Mouse (Mus musculus) myocyte (in vitro differentiated cells): Measurements from ENCODE around the gene Cyp2d11. TPM values are rescaled to one million over a fixed set of nuclear protein-coding genes. Genes with fewer than 3 reads are reported as not detected.

Source experiments
- H3K27me3 ChIP-seq: one replicate; pipeline ENCODE4 v1.6.1; 2011; ENCODE audit not compliant: control insufficient read depth, insufficient read depth, insufficient read length
- H3K36me3 ChIP-seq: one replicate; pipeline ENCODE4 v1.6.1; 2011; ENCODE audit not compliant: control insufficient read depth, insufficient read depth
- H3K4me2 ChIP-seq: one replicate; pipeline ENCODE4 v1.6.1; 2011; ENCODE audit warnings: low read depth, control low read depth
- H3K4me3 ChIP-seq: one replicate; pipeline ENCODE4 v1.5.1; 2011; ENCODE audit warnings: mild to moderate bottlenecking, control low read depth, moderate library complexity
- H3K79me2 ChIP-seq: one replicate; pipeline ENCODE4 v1.6.1; 2011; ENCODE audit not compliant: control insufficient read depth, insufficient read depth
- H3ac ChIP-seq: one replicate; pipeline ENCODE4 v1.6.1; 2011; ENCODE audit not compliant: control insufficient read depth, insufficient read length
- CEBPB ChIP-seq: IDR thresholded peaks from 2 replicates; pipeline ENCODE4 v1.6.1; 2011; ENCODE audit warnings: mild to moderate bottlenecking, moderate library complexity; ENCODE audit not compliant: poor library complexity, insufficient read depth, severe bottlenecking
- E2F4 ChIP-seq: IDR thresholded peaks from one replicate; pipeline ENCODE4 v1.6.1; 2011; ENCODE audit warnings: mild to moderate bottlenecking, control low read depth, moderate library complexity; ENCODE audit not compliant: insufficient read depth
- MAX ChIP-seq: IDR thresholded peaks from one replicate; pipeline ENCODE4 v1.6.1; 2011; ENCODE audit warnings: low read depth, mild to moderate bottlenecking, control low read depth
- MYOD1 ChIP-seq, 3 experiments: IDR thresholded peaks; one replicate each; pipeline ENCODE4 v1.6.1; 2011; ENCODE audit warnings: control low read depth in 2 of 3, low read depth in 2 of 3, mild to moderate bottlenecking in 2 of 3, moderate library complexity in 1 of 3; ENCODE audit not compliant: insufficient read length in 2 of 3, control insufficient read depth in 1 of 3
- MYOG ChIP-seq, 3 experiments: IDR thresholded peaks; one replicate each; pipeline ENCODE4 v1.6.1; 2011; ENCODE audit warnings: control low read depth in 2 of 3, low read depth in 2 of 3, mild to moderate bottlenecking in 2 of 3; ENCODE audit not compliant: insufficient read length in 2 of 3, control insufficient read depth in 1 of 3, insufficient read depth in 1 of 3
- POLR2A ChIP-seq: IDR thresholded peaks from one replicate; pipeline ENCODE4 v1.6.1; 2011; ENCODE audit warnings: low read depth, mild to moderate bottlenecking, control low read depth, moderate library complexity; ENCODE audit not compliant: insufficient read length
- POLR2AphosphoS2 ChIP-seq: IDR thresholded peaks from one replicate; pipeline ENCODE4 v1.6.1; 2011; ENCODE audit warnings: low read depth, control low read depth; ENCODE audit not compliant: insufficient read length
- REST ChIP-seq: IDR thresholded peaks from one replicate; pipeline ENCODE4 v1.6.1; 2011; ENCODE audit warnings: mild to moderate bottlenecking, control low read depth, moderate library complexity; ENCODE audit not compliant: insufficient read depth, insufficient read length
- SRF ChIP-seq: IDR thresholded peaks from one replicate; pipeline ENCODE4 v1.6.1; 2011; ENCODE audit warnings: low read depth; ENCODE audit not compliant: control insufficient read depth, insufficient read length
- TCF12 ChIP-seq: IDR thresholded peaks from one replicate; pipeline ENCODE4 v1.6.1; 2011; ENCODE audit warnings: mild to moderate bottlenecking, control low read depth; ENCODE audit not compliant: poor library complexity, insufficient read depth, severe bottlenecking
- TCF3 ChIP-seq: IDR thresholded peaks from one replicate; pipeline ENCODE4 v1.6.1; 2011; ENCODE audit warnings: low read depth, control low read depth; ENCODE audit not compliant: insufficient read length
- USF1 ChIP-seq: IDR thresholded peaks from one replicate; pipeline ENCODE4 v1.6.1; 2011; ENCODE audit warnings: low read depth, mild to moderate bottlenecking, control low read depth, moderate library complexity
- polyA plus RNA-seq: library from polyadenylated mRNA; unstranded; fragments of >200 nt; fragmentation: generic; extraction: Trizol; gene quantifications from one replicate; pipeline ENCODE4 v1.2.1, GENCODE M21; 2012; ENCODE audit warnings: missing spikeins

Cyp2d11 gene
- polyA plus RNA-seq, 1 experiment: not detected

DNA sequence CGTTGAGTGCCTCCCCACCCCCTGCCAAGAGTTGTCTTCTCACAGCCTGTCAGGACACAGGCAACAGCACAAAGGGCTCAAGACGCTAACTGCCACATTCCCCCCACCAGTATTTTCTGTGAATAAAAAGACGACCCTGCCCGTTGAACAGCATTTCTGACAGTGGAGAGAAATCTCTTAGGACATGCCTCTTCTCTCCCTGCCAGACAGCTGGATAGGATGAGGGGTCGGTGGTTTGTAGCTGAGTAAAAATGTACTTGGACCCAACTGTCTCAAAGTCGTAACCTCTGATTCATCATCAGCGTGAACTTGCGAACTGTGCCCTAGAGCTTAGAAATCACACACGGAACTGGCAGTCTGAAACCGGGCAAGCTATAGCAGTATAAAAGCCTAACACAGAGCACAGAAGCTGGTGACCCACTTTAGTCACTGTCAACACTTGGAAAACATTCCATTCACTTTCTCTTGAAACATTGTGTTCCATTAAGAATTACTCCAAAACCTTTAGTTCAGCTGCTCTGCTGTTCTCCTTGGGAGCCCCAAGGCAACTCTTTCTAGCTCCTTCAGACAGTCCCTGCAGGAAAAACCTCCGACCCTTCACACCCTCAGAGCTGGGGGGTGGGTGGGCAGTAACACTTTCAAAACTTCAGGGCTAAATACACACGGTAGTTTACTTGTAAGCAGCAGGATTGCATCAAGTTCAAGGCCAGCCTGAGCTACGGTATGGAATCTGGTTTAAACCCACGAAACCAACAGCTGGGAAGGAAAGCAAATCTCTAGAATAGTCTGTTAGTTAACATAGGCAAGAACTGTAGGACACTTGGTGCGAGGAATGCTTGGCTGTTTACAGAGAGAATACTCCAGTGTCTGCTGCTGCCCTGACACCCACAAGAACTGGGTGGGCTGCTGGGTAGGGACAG, 15.3 kb downstream of the Cyp2d11 start:
- H3K4me3 ChIP-seq: no peak overlapping the region
- H3ac ChIP-seq: no peak overlapping the region
- H3K79me2 ChIP-seq: no peaks in the 10 kb centered on the region
- no peaks in the 10 kb centered on the region for H3K27me3 ChIP-seq
- TF ChIP-seq USF1 (no peak), MAX (no peak), TCF12 (no peak), MYOG (IDR thresholded peaks at IDR 0.05; ENCODE audit: control insufficient read depth in 1 of 3, insufficient read depth in 1 of 3, insufficient read length in 2 of 3, low read depth in 2 of 3) (peak in 2 of 3 experiments; percentile 7 to 16)
- H3K36me3 ChIP-seq: no peaks in the 10 kb centered on the region
- peak overlapping the region; percentile 43 for H3K4me2 ChIP-seq

DNA sequence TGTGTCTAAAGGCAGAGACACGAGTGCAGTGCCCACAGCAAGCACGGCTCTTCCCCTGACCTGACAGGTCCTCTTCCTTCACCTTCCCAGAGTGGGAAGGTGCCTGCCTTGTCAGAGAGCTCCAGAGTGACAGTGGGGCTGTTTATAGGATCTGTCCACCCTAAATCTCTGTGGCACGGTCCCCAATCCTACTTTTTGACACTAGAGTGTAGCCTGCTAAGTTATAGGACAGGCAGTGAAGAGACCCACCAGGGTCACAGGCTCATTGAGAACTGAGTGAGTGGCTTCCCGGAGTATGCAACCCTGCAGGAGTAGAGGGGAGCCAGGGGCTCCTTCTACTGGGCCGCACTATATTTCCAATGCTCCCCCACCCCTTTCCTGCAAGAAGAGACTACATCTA, 16.1 kb downstream of the Cyp2d11 start:
- no peaks in the 10 kb centered on the region for H3K36me3 ChIP-seq
- H3K4me2 ChIP-seq: no peak overlapping the region
- no peak overlapping the region for H3K4me3 ChIP-seq

DNA sequence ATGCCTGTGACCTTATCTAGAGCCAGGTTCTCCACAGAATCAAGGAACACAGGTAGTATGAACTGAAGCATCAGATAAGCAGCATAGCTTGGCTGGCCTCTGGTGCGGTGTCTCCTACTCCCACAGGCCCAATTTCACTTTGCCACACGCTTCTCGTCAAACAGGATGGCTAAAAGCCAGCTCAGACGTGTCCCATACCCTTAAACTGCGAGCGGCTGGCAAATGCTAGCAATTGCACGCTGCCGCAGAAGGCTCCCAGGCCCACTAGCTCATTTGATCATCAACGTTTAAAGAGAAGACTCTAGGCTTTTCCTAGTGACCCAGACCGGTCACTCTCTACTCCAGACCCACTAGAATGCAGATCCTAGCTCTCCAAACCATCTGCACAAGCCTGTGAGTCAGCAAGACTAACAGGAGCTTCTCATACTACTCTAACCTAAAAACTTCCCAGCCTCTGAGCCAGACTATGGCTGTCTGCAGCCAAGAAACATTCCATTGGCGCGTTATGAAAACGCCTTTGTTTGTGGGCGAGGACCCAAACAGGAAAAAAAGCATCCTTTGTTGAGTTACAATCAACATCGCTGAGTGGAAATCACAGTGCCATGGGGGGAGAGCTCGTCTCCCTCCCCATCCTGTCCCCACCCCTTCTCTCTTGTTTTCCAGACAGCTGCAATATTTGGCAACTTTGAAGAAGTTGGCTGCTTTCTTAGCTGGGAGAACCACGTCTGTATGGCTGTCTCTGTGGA, 17.3 kb downstream of the Cyp2d11 start:
- no peak overlapping the region for H3K4me3 ChIP-seq
- TF ChIP-seq TCF12 (no peak), USF1 (no peak), SRF (no peak), MAX (no peak), MYOG (IDR thresholded peaks at IDR 0.05; ENCODE audit: control insufficient read depth in 1 of 3, insufficient read depth in 1 of 3, insufficient read length in 2 of 3, low read depth in 2 of 3) (no peak), CEBPB (no peak), E2F4 (no peak), REST (no peak), MYOD1 (IDR thresholded peaks at IDR 0.05; ENCODE audit: control insufficient read depth in 1 of 3, insufficient read length in 2 of 3, low read depth in 2 of 3) (no peak), POLR2AphosphoS2 (no peak), TCF3 (no peak), POLR2A (no peak)
- no peaks in the 10 kb centered on the region for H3K79me2 ChIP-seq
- H3K36me3 ChIP-seq: no peaks in the 10 kb centered on the region
- no peaks in the 10 kb centered on the region for H3K27me3 ChIP-seq
- H3ac ChIP-seq: no peak overlapping the region
- H3K4me2 ChIP-seq: no peak overlapping the region

More for the DNA sequence above, 16.1 kb downstream of the Cyp2d11 start:
- Histone ChIP-seq H3K79me2 (no peaks in the 10 kb centered on the region), H3K27me3 (no peaks in the 10 kb centered on the region), H3ac (no peak overlapping the region)
- TF ChIP-seq USF1: no peak
- TF ChIP-seq SRF: no peak
- TF ChIP-seq MYOD1 (IDR thresholded peaks at IDR 0.05; ENCODE audit: control insufficient read depth in 1 of 3, insufficient read length in 2 of 3, low read depth in 2 of 3): no peak
- TF ChIP-seq MAX: no peak
- TF ChIP-seq TCF3: no peak

DNA sequence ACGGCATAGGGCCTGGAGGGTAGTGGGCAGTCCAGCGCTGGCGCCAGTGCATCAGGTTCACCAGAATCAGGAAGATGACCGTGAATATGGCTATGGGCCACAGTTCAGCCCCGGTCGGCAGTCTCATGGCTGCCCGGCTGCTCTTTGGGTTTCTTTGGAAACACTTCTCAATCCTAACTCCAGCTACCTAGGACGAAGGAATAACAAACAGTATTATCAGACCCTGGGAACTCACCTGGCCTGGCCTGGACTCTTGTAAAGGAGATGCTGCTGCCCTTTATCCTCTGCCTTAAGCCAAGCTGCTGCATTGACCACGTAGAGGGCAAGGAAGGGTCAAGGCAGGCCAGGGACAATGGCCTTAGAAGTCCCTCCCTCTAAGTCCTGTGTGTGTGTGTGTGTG, 18.0 kb downstream of the Cyp2d11 start:
- Histone ChIP-seq H3K4me3 (no peak overlapping the region), H3K36me3 (no peaks in the 10 kb centered on the region), H3K27me3 (no peaks in the 10 kb centered on the region), H3K4me2 (no peak overlapping the region), H3K79me2 (no peaks in the 10 kb centered on the region), H3ac (no peak overlapping the region)
- TF ChIP-seq POLR2AphosphoS2 (no peak), TCF12 (no peak), USF1 (no peak), CEBPB (no peak), MYOG (IDR thresholded peaks at IDR 0.05; ENCODE audit: control insufficient read depth in 1 of 3, insufficient read depth in 1 of 3, insufficient read length in 2 of 3, low read depth in 2 of 3) (no peak), MAX (no peak), MYOD1 (IDR thresholded peaks at IDR 0.05; ENCODE audit: control insufficient read depth in 1 of 3, insufficient read length in 2 of 3, low read depth in 2 of 3) (no peak), TCF3 (no peak), REST (no peak), E2F4 (no peak), SRF (no peak), POLR2A (no peak)

DNA sequence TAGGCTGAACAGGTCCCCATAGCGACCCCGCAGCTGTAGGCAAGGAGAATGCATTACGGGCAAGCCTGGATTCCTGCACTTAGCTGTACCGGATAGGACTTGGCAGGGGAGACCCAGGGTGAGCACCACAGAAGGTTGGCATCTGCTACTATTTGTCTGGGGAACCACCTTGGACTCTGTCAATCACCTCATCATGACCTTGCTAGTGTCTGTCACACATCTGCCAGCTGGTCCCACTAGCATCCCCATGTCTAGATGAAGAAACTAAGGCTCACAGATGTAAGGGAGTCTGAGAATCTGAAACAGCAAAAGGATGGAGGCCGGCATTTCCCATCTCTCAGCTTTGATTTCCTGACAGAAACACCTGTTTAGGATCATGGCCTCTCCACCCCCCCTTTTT, 19.4 kb downstream of the Cyp2d11 start:
- no peaks in the 10 kb centered on the region for H3K36me3 ChIP-seq

More for the DNA sequence above, 19.4 kb downstream of the Cyp2d11 start:
- no peak overlapping the region for H3K4me2 ChIP-seq
- H3ac ChIP-seq: no peak overlapping the region
- H3K4me3 ChIP-seq: no peak overlapping the region
- peaks cover 4% of the 10 kb centered on the region for H3K27me3 ChIP-seq
- TF ChIP-seq E2F4: no peak
- H3K79me2 ChIP-seq: no peaks in the 10 kb centered on the region
